ENCODE assay signal across 9 mouse cellular contexts in the genomic region with DNA sequence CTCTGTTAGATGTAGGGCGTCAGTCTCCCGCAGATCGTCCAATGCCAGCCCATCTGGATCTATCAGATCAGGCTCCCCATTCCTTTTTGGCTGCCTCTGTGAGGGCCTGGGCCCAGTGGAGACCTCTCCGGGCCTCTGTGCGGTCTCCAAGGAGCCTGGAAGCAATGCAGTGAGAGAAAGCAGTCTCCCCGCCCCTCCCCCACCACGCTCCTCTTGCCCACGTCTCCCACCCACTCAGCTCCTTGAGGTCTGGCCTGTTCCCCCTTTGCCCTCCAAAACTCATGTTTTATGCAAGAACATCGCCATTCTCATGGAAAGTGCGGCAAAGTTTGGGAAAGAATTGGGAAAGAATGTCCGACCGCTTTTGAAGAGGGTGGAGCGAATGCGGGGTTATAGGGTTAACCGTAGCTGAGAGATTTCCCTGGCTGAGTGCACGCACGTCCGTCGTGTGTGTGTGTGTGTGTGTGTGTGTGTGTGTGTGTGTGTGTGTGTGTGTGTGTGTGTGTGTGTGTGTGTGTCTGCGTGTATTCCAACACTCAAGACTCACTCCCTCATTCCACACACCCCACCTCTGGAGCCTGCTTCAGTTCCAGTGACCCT. TPM values are rescaled to one million over a fixed set of nuclear protein-coding genes. Genes with fewer than 3 reads are reported as not detected.
A peak's percentile ranks its signal among the peaks of the same experiment; 100 is the strongest.
DNase-seq lines count a peak whose midpoint lies in the region; ATAC-seq and TF ChIP-seq lines count a peak whose summit lies in the region.
"Had no signal": no experiment of that assay in that cellular context is flagged by ENCODE, and none has a peak within 500 bp of the region (broad histone marks: within the 10 kb centered on the region; RNA-seq: fewer than 3 reads in every experiment).

No protein-coding gene starts in this region.

- peaks cover 96% of the 10 kb centered on the region for H3K4me1 ChIP-seq in forebrain, embryonic 13.5 days
- 0 out of 2 replicates have a peak, but pooled peaks cover 2% of the 10 kb centered on the region for H3K4me1 ChIP-seq in liver, postnatal 0 days (ENCODE audit: insufficient read depth)

- no peaks in the 10 kb centered on the region for H3K27me3 ChIP-seq in forebrain, embryonic 13.5 days
- H3K27me3 ChIP-seq in liver, postnatal 0 days (ENCODE audit: insufficient read depth, low read length): peaks cover 22% of the 10 kb centered on the region

- H3K9me3 ChIP-seq in forebrain, embryonic 13.5 days (replicated peaks): no peaks in the 10 kb centered on the region
- no peaks in the 10 kb centered on the region for H3K9me3 ChIP-seq in liver, postnatal 0 days (ENCODE audit: low read length)

- H3K4me2 ChIP-seq in forebrain, embryonic 13.5 days: peak overlapping the region; percentile 55
- peak overlapping the region; percentile 51 for H3K4me2 ChIP-seq in liver, postnatal 0 days (ENCODE audit: low read depth, low read length)

- H3K9ac ChIP-seq in forebrain, embryonic 13.5 days: peak overlapping the region; percentile 50; the same call in 1 of the 2 replicates
- H3K9ac ChIP-seq in liver, postnatal 0 days (replicated peaks): no peak overlapping the region

- peak overlapping the region; percentile 92 for H3K27ac ChIP-seq in forebrain, embryonic 13.5 days
- no peak overlapping the region for H3K27ac ChIP-seq in liver, postnatal 0 days (ENCODE audit: low read depth)

- no peaks in the 10 kb centered on the region for H3K36me3 ChIP-seq in forebrain, embryonic 13.5 days (ENCODE audit: poor library complexity, severe bottlenecking)
- H3K36me3 ChIP-seq in liver, postnatal 0 days (replicated peaks; ENCODE audit: insufficient read depth, low read length): no peaks in the 10 kb centered on the region

- DNase-seq in right cerebral cortex, postnatal 4 days: peak; percentile 71
- DNase-seq in right cerebral cortex, postnatal 25 days: no peak
- no peak for DNase-seq in liver, postnatal 0 days
- DNase-seq in frontal cortex, adult 2 months (ENCODE audit: extremely low spot score in 1 of 2, low spot score in 1 of 2): no peak
- DNase-seq in spleen, adult 18-20 months: no peak
- no peak for DNase-seq in adrenal gland, adult 8-10 months
- DNase-seq: adrenal gland, postnatal 10 days; lung, postnatal 10 days had no signal

- peak; percentile 79 for ATAC-seq in forebrain, embryonic 13.5 days
- no peak for ATAC-seq in liver, postnatal 0 days

- H3K4me3 ChIP-seq in forebrain, embryonic 13.5 days: peak overlapping the region; percentile 13
- 0 out of 2 replicates have a peak overlapping the region, but pooled peaks have one; percentile 8 for H3K4me3 ChIP-seq in liver, postnatal 0 days (ENCODE audit: low read depth, low read length)

- TF ChIP-seq EP300 in liver, postnatal 0 days (IDR thresholded peaks at IDR 0.05; ENCODE audit: low read depth): no peak

- WGBS in forebrain, embryonic 13.5 days: under 1% methylated on average over 20 of the region's 20 CpGs
- 9% methylated on average over 20 of the region's 20 CpGs for WGBS in liver, postnatal 0 days (ENCODE audit: insufficient replicate concordance)

- TF ChIP-seq CTCF in liver, postnatal 0 days (IDR thresholded peaks at IDR 0.05; ENCODE audit: low read depth): no peak

RNA-seq across cellular contexts. Expression of a gene that starts 47.0 kb away (rescaled TPM):
- 40.8 and 41.7 TPM in 2 replicates for polyA plus RNA-seq in forebrain, embryonic 13.5 days (2015; fragmentation: Nextera tagmentation; extraction: Ambion mirVana)
- 0.11 TPM in 2 replicates for polyA plus RNA-seq in liver, postnatal 0 days (2015; fragmentation: Nextera tagmentation; extraction: Ambion mirVana)
- 22.3 and 24.1 TPM in 2 replicates for polyA plus RNA-seq in frontal cortex, adult 2 months (2012; rRNA removed)
- total RNA-seq in adrenal gland, adult 8-10 months (2022): 10 to 100 TPM in 2 of 4 experiments, 1 to 10 TPM in 2; 1.1 to 33.5 (median 15.4) TPM

Comparison
In these comparisons a context has a peak if more than half of its experiments do, and no peak if none do; other contexts are left out.
1. RNA of a gene that starts 47.0 kb away (polyA plus RNA-seq): 40.8 to 41.7 TPM in forebrain, embryonic 13.5 days and 22.3 to 24.1 TPM in frontal cortex, adult 2 months; 0.11 TPM in liver, postnatal 0 days; every median in the first group is over 10 times any median in the second.